Mouse (Mus musculus): ENCODE results near the gene Ankrd13a. TPM values are rescaled to one million over a fixed set of nuclear protein-coding genes. Genes with fewer than 3 reads are reported as not detected.

Gene Ankrd13a
- total and polyA plus RNA-seq, 3 experiments = 110 to 184 (median 180) TPM

DNA sequence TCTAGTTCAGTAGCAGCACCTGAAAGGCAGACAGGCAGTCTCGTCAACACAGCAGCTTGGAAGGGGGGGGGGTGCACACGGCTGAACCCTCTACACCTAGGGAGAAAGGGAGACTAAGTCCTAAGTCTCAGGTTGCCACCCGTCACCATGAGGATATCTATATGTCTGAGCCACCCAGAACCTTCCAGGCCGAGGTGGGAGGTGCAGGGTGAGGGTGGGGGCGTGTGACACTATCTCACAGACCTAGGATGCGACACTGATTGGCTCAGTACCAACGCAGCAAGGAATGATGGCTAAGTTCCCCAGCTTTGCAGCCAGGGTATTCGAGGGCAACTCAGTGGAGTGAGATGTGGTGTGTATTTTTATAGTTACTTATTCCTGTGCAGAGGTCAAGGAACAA lies 33.9 kb downstream of the Ankrd13a start:
- H3K27me3 ChIP-seq (ENCODE audit: control insufficient read depth in 1 of 2, insufficient read depth in 2 of 2, low read length in 2 of 2) = no peaks in the 10 kb centered on the region
- peaks cover 0 to 5% of the 10 kb centered on the region in 2 experiments; a peak in 2 of 4 replicates for H3K36me3 ChIP-seq (ENCODE audit: control insufficient read depth in 1 of 2, insufficient read depth in 2 of 2, low read length in 2 of 2)
- H3K4me3 ChIP-seq (ENCODE audit: control insufficient read depth in 1 of 2, insufficient read depth in 1 of 2, low read depth in 2 of 2, low read length in 2 of 2) = no peak overlapping the region
- H3K9me3 ChIP-seq (replicated peaks; ENCODE audit: insufficient read depth, low read length) = no peaks in the 10 kb centered on the region
- peaks cover 0 to 5% of the 10 kb centered on the region in 2 experiments; a peak in 1 of 4 replicates for H3K4me1 ChIP-seq (ENCODE audit: control insufficient read depth in 1 of 2, insufficient read depth in 2 of 2, low read length in 2 of 2)
- no peak overlapping the region for H3K9ac ChIP-seq (ENCODE audit: control insufficient read depth, low read depth, low read length, poor library complexity, severe bottlenecking)
- TF ChIP-seq ZMIZ1 (IDR thresholded peaks at IDR 0.05; ENCODE audit: low read depth, low read length) = no peak
- TF ChIP-seq POLR2AphosphoS5 (IDR thresholded peaks at IDR 0.05; ENCODE audit: borderline replicate concordance, low read depth, low read length) = no peak
- TF ChIP-seq CHD1 (IDR thresholded peaks at IDR 0.05; ENCODE audit: low read depth, low read length) = no peak
- no peak for TF ChIP-seq POLR2AphosphoS2 (IDR thresholded peaks at IDR 0.05; ENCODE audit: low read length)
- no peak for TF ChIP-seq ETS1 (IDR thresholded peaks at IDR 0.05; ENCODE audit: low read depth, low read length)
- TF ChIP-seq MAFK (IDR thresholded peaks at IDR 0.05; ENCODE audit: borderline replicate concordance, low read depth, low read length) = no peak
- TF ChIP-seq TBP (IDR thresholded peaks at IDR 0.05; ENCODE audit: low read depth, low read length) = no peak
- no peak for TF ChIP-seq GATA1 (IDR thresholded peaks at IDR 0.05; ENCODE audit: low read depth, low read length)
- TF ChIP-seq HCFC1 (IDR thresholded peaks at IDR 0.05; ENCODE audit: low read depth, low read length) = no peak
- no peak for TF ChIP-seq SMC3 (IDR thresholded peaks at IDR 0.05; ENCODE audit: low read depth, low read length)
- no peak for TF ChIP-seq JUND (IDR thresholded peaks at IDR 0.05; ENCODE audit: low read depth, low read length)
- TF ChIP-seq CHD2 (IDR thresholded peaks at IDR 0.05; ENCODE audit: low read length) = no peak
- TF ChIP-seq NRF1 (IDR thresholded peaks at IDR 0.05; ENCODE audit: insufficient read depth, low read depth, low read length, poor library complexity, severe bottlenecking) = no peak
- no peak for TF ChIP-seq TAL1 (IDR thresholded peaks at IDR 0.05; ENCODE audit: low read length)
- no peak for TF ChIP-seq ZKSCAN1 (IDR thresholded peaks at IDR 0.05; ENCODE audit: low read depth, low read length)
- TF ChIP-seq POLR2A (IDR thresholded peaks at IDR 0.05; ENCODE audit: control insufficient read depth in 1 of 2, insufficient read depth in 1 of 2, low read depth in 1 of 2, low read length in 2 of 2, poor library complexity in 1 of 2) = no peak
- DNase-seq (ENCODE audit: low read depth, low spot score) = no peak
- no peak overlapping the region for H3K27ac ChIP-seq (ENCODE audit: control insufficient read depth, low read depth, low read length)
- H3K79me2 ChIP-seq (ENCODE audit: control insufficient read depth, insufficient read depth, low read length, poor library complexity) = peaks cover 10% of the 10 kb centered on the region

DNA sequence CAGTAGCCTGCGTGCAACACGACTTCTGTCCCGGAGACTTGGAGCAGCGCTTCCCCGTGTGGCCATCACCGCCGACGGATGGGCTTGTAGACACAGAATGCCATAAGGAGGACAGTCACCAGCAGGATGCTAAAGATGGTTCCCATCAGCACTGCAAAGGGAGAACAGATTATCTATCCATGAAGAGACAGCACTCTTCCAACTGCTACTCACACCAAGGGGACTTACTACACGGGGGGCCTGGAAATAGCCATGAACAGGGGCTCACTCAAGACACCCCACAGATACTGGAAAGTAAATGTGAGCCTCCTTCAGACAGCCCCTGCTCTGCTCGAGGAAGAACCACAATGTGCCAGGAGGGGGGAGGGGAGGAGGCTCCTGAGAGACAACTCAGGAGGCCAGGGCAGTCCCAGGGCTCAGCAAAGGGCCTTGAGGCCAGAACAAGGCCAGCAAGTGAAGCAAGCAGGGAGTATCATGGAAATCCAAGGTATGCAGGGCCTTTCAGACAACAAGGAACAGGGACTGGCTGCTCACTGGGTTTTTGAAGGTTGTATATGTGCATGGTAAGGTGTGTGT lies 34.8 kb downstream of the Ankrd13a start:
- Histone ChIP-seq H3K4me3 (ENCODE audit: control insufficient read depth in 1 of 2, insufficient read depth in 1 of 2, low read depth in 2 of 2, low read length in 2 of 2) (no peak overlapping the region), H3K9me3 (replicated peaks; ENCODE audit: insufficient read depth, low read length) (no peaks in the 10 kb centered on the region), H3K79me2 (ENCODE audit: control insufficient read depth, insufficient read depth, low read length, poor library complexity) (peaks cover 13% of the 10 kb centered on the region), H3K27me3 (ENCODE audit: control insufficient read depth in 1 of 2, insufficient read depth in 2 of 2, low read length in 2 of 2) (no peaks in the 10 kb centered on the region), H3K27ac (ENCODE audit: control insufficient read depth, low read depth, low read length) (no peak overlapping the region), H3K4me1 (ENCODE audit: control insufficient read depth in 1 of 2, insufficient read depth in 2 of 2, low read length in 2 of 2) (peaks cover 0 to 5% of the 10 kb centered on the region in 2 experiments; a peak in 1 of 4 replicates), H3K9ac (ENCODE audit: control insufficient read depth, low read depth, low read length, poor library complexity, severe bottlenecking) (no peak overlapping the region), H3K36me3 (ENCODE audit: control insufficient read depth in 1 of 2, insufficient read depth in 2 of 2, low read length in 2 of 2) (peaks cover 0 to 5% of the 10 kb centered on the region in 2 experiments; a peak in 2 of 4 replicates)
- DNase-seq (ENCODE audit: low read depth, low spot score) = no peak
- no peak for TF ChIP-seq RCOR1 (IDR thresholded peaks at IDR 0.05; ENCODE audit: low read depth, low read length)
- no peak for TF ChIP-seq ZMIZ1 (IDR thresholded peaks at IDR 0.05; ENCODE audit: low read depth, low read length)
- no peak for TF ChIP-seq EP300 (IDR thresholded peaks at IDR 0.05; ENCODE audit: low read depth in 1 of 2, low read length in 2 of 2)
- TF ChIP-seq NRF1 (IDR thresholded peaks at IDR 0.05; ENCODE audit: insufficient read depth, low read depth, low read length, poor library complexity, severe bottlenecking) = no peak
- TF ChIP-seq BHLHE40 (IDR thresholded peaks at IDR 0.05; ENCODE audit: borderline replicate concordance, low read depth, low read length) = no peak
- TF ChIP-seq GABPA (IDR thresholded peaks at IDR 0.05; ENCODE audit: low read depth, low read length) = no peak
- no peak for TF ChIP-seq MYB (IDR thresholded peaks at IDR 0.05; ENCODE audit: low read depth, low read length)
- TF ChIP-seq CHD1 (IDR thresholded peaks at IDR 0.05; ENCODE audit: low read depth, low read length) = no peak
- TF ChIP-seq RAD21 (IDR thresholded peaks at IDR 0.05; ENCODE audit: low read depth, low read length) = no peak
- no peak for TF ChIP-seq POLR2A (IDR thresholded peaks at IDR 0.05; ENCODE audit: control insufficient read depth in 1 of 2, insufficient read depth in 1 of 2, low read depth in 1 of 2, low read length in 2 of 2, poor library complexity in 1 of 2)
- no peak for TF ChIP-seq SMC3 (IDR thresholded peaks at IDR 0.05; ENCODE audit: low read depth, low read length)
- TF ChIP-seq MAX (IDR thresholded peaks at IDR 0.05; ENCODE audit: low read length) = no peak
- no peak for TF ChIP-seq USF2 (IDR thresholded peaks at IDR 0.05; ENCODE audit: borderline replicate concordance in 1 of 2, insufficient read depth in 1 of 2, low read depth in 1 of 2, low read length in 2 of 2)
- TF ChIP-seq TBP (IDR thresholded peaks at IDR 0.05; ENCODE audit: low read depth, low read length) = no peak
- TF ChIP-seq MEF2A (IDR thresholded peaks at IDR 0.05; ENCODE audit: extremely low read depth, insufficient replicate concordance, low read depth, low read length, poor library complexity, severe bottlenecking) = no peak
- no peak for TF ChIP-seq CHD2 (IDR thresholded peaks at IDR 0.05; ENCODE audit: low read length)
- no peak for TF ChIP-seq NELFE (IDR thresholded peaks at IDR 0.05; ENCODE audit: low read depth, low read length)
- no peak for TF ChIP-seq POLR2AphosphoS2 (IDR thresholded peaks at IDR 0.05; ENCODE audit: low read length)

Data from MEL (cell line).